Mouse (Mus musculus): ENCODE data around the gene Prkcz. TPM values are rescaled to one million over a fixed set of nuclear protein-coding genes. Genes with fewer than 3 reads are reported as not detected.

Gene Prkcz
- total RNA-seq, 1 experiment from 2014 or later = 5.7 TPM

- DNase-seq = no peak
Observed at GRCm38 (mm10) chr4:155308679-155309078, 52.5 kb downstream of the Prkcz start.

- peak; percentile 88 for DNase-seq
Observed at GRCm38 (mm10) chr4:155308068-155308467, 53.1 kb downstream of the Prkcz start.

DNA sequence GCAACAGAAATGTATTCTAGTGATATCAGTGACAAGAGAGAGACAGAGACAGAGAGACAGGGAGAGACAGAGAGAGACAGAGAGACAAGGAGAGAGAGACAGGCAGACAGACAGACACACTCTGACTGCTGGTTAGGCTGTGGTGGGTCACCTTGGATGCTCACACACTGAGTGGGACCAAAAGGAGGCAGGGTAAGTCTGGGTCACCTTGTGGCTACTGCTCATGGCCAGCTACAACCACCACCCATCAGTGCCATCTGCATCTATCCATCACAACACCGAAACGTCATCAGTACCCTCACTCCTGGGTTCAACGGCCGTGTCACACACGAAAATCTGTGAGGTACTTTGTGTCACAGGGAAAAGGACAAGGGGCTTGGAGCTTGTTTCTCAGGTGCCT is 53.6 kb downstream of the Prkcz start:
- no peak for DNase-seq

DNA sequence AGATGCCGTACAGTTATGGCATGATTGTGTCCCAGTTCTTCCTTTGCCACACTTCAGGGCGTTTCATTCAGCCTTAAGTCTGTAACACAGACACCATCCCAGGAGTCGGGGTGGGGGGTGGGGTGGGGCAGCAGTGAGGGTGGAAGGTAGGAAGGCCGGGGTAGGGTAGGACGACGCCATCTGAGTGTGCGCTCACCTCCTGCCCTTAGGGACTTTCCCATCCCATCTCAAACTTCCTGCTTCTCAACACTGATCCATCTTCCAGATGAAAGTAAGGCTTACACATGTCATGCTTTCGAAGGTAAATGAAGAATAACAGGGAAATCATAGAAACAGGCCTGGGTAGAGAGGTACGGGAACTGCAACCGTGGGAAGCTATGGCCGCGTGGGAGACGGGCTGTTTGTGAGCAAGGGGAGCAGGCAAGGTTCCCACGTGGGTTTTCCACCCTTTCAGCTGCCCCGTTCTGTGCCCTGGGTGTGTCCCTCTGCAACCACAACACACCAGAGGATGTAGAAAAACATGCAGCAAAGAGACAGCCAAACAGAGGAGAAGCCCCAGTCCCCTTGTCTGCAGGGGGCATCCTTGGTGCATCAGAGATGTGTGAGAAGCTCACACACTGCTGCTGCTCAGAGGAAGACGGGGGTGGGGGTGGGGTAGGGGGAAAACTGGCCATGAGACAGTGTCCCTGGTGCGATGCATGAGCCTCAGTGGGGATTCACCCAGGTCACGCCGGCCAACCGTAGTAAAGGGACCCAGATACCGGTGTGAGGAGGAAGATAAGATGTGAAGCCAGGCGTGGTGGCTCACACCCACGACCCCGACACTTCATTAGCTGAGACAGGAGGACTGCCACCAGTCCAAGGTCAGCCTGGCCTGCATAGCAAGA is 54.6 kb downstream of the Prkcz start:
- no peak for DNase-seq

DNA sequence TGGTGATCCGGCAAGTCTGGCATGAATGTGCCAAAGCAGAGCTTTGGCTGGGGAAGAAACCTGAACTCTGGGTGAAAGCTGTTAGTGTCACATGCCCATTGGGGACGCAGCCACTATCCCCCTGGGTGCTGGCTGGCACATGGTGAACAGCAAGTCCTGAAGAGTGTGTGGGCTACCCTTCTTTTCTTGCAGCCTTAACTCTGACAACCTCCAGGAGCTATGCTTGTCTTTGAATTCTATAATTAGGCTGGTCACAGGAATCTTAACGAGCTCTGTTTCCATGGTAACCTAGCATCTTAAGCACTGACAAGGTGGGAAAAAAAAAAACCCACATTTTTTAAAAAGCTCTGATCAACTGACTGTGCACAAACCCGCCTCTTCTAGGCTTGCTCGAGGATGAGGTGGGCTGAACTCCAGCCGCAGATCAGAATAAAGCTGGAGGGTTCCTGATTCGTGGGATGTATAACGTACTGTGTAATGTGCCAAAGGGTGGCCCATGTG is 55.6 kb downstream of the Prkcz start:
- DNase-seq = no peak

DNA sequence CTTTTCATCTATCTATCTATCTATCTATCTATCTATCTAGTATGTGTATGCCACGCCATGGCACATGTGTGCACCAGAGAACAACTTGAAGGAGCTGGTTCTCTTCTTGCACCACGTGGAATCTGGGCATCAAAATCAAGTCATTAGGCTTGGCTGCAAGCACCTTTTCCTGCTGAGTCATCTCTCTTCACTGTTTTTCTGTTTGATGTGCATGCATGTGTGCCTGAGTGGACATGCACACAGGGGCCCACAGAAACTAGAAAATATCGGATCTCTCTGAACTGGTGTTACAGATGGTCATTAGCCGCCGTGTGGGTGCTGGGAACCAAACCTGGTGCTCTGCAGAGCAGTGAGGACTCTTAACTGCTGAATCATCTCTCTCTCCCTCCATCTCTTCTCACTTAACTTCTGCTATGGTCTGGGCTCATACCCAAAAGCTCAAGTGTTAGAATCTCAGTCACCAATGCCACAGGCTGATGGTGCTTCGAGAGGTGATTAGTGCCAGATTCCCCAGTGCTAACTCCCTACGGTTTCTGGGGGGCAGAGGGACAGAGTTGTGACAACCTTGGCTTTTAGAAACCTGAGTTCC is 56.6 kb downstream of the Prkcz start:
- DNase-seq = no peak

DNA sequence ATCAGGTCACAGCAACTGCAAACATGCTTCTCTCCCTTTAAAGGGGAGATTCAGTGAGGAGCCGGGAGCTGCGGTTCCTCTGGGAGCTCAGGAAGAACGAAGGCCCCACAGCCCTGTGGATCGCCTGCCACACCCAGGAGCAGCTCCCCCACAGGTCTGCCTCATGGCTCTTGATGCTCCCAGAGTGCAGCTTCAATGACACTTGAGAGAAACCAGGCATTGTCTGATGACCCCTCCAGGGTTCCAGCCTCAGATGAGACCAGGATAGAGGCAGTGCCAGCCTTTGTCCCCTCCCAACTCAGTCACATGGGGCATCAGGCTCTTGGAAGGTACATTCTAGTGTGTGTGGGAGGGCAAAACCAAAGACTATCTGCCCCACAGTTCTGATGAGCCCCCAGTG is 59.2 kb downstream of the Prkcz start:
- peak; percentile 18 for DNase-seq

DNA sequence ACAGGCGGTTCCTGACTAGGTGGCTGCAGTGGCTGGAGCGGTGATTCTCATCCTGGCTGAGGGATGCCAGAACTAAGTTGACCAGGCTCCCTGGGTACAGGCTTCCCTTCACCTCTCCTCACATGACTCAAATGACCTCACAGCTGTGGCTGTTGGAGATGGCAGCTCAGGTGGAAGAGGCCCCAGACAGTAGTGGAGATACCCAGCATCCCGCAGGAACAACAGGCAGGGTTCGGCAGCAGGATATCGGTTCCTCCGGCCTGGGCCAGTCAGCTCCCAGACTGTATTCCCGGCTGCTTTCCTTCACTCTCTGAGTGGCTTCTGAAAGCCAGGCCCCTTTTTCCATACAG is 60.1 kb downstream of the Prkcz start:
- DNase-seq = no peak

- no peak for DNase-seq
Observed at GRCm38 (mm10) chr4:155300421-155301097, 60.6 kb downstream of the Prkcz start.

GRCm38 (mm10) chr4:155298826-155299225 is 62.3 kb downstream of the Prkcz start:
- DNase-seq = no peak

DNA sequence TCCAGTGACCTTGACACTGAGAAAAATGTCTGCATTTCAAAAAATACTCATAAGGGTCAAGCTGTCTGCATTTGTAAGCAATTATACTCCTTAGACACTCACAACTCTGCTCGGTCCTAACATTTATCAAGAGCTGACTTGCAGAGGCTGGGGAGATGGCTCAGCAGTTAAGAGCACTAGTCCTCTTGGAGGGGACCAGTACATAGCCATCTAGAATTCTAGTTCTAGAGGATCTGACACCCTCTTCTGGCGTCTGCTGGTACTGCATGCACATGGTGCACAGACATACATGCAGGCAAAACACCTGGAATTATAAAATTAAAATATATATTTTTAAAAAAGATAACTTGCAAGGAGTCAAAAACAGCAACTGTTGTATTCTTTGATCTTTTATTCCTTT is 64.1 kb downstream of the Prkcz start:
- peak; percentile 48 for DNase-seq

DNA sequence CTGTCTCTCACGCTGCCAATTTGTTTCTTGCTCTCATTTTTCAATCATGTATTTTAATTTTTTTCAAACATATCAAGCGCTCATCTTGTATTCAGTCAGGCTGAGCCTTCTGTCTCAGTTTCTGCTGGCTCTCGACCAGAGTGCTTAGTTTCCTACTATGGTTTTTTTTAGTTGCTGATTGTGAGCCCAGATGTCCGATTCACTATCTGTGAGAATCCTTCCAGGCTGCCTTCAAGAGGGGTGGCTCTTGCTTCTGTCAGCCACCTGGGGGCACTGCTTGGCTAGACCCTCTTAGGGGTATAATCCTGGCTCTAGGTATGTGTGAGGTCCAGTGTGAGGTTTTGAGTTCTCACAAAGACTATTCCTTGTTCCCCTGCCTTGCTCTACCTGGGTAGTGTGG is 65.2 kb downstream of the Prkcz start:
- no peak for DNase-seq

GRCm38 (mm10) chr4:155295026-155295590 is 66.1 kb downstream of the Prkcz start:
- DNase-seq = no peak

DNA sequence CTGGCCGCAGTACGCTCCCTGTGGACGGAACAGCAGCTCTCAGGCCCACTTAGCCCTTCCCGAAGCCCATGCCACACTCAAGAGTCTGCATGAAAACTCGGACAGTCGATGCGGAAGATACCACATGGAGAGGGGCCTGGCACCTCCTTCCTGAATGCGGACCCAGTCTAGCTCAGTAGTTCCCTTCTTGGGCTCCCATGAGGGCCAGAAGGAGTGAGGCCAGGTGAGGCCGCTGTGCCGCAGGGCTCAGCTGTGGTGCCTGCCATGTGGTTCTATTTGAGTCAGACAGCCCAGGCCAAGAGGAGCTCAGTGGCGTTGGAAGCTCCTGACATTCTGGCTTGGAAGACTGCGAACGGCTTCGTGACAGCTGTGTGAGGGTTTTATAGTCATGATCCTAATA is 66.8 kb downstream of the Prkcz start:
- no peak for DNase-seq

GRCm38 (mm10) chr4:155292863-155293262 is 68.3 kb downstream of the Prkcz start:
- DNase-seq = no peak

DNA sequence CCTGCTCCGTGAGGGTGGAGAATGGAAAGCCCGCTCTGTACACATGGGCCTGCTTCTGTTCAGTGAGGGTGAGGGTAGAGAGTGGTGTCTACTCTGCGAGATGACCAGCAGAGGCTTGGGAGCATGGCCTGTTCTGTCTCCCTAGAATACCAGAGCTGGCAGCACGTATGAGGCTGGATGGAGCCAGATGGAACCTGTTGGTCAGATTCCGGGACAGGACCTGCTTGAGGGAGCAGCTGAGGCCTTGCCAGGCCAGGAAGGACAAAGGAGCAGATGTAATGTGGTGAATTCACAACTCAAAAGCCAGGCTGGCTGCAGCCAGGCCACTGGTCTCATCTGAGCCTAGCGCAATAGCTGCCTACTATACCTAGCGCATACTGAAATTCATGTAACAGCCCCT is 71.1 kb downstream of the Prkcz start:
- no peak for DNase-seq

- no peak for DNase-seq
Observed at GRCm38 (mm10) chr4:155288586-155288985, 72.6 kb downstream of the Prkcz start.

- no peak for DNase-seq
Observed at GRCm38 (mm10) chr4:155287713-155288112, 73.4 kb downstream of the Prkcz start.

DNA sequence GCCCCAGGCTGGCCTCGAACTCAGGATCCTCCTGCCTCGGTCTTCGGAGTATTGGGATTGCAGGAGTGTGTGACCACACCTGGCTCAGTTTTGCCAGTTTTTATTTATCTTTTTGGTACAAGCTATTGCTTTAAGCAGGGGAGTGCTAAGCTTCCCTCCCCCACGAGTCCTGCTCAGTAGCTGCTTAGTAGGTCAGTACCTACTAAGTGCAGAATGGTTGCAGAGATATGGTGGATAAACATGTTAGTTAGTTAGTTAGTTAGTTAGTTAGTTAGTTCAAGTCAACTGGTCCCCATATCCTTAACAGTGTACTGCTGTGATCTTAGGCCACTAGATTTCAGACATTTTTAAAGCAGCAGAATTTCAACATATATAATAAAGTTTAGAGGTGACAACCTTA is 75.1 kb downstream of the Prkcz start:
- no peak for DNase-seq

- DNase-seq = peak; percentile 37
Observed at GRCm38 (mm10) chr4:155284521-155285379, 76.4 kb downstream of the Prkcz start.

DNA sequence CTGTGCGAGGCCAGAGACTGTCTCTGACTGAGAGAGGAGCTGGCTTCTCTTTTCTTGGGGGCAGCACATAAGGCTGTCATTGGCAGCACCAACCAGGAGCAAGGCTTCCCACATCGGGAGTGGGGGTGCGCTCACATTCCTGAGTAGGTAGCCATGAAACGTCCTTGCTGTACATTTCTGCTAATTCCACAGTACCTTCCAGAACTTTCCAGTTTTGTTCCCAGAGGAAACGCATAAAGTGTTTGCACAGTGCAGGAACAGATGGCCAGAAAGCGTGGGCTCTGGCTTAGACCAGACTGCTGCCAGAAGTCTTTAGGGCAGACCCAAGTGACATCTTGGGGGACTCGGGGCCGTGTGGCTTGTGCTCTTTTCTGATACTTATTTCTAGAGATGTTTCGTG is 77.6 kb downstream of the Prkcz start:
- DNase-seq = no peak

DNA sequence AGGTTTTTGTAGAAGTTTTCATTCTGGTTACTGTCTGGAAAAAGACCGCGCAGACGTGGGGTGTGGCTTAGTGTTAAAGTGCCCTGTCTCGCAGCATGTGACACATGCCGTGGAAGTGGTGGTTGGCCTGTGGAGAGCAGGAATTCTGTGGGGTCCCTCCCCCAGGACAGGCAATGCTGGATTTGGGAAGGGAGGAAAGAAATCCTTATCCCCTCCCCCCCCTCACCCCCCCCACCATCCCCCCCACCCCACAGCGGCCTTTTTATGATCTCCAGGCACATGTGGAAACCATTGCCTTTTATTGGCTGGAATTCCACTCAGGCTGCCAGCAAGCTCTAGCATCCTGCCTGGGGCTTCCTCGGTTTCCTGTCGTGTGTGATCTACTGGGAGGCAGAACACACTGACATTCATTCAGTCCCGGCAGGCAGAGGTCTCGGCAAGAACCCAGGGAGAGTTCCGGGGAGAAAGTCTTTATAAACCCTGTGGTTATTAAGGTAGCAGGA is 78.1 kb downstream of the Prkcz start:
- peak; percentile 42 for DNase-seq

Measured in adrenal gland, postnatal 14 days (tissue).